Mouse (Mus musculus) MEL (cell line): ENCODE results near the gene Rnase9. TPM values are rescaled to one million over a fixed set of nuclear protein-coding genes. Genes with fewer than 3 reads are reported as not detected.

Experiments used
- DNase-seq: peaks from one replicate; pipeline ENCODE4 v3.0.0; 2011; ENCODE audit warnings: low read depth, low spot score
- H3K27ac ChIP-seq: 2 replicates; pipeline ENCODE4 v1.5.1; 2012; ENCODE audit warnings: low read depth, mild to moderate bottlenecking, control low read depth, low read length, moderate library complexity; ENCODE audit not compliant: control insufficient read depth
- H3K27me3 ChIP-seq, 2 experiments: fragments of 150-350 bp in 1 of 2; sonication (generic) in 1 of 2; 2 replicates each; pipeline ENCODE4 v1.6.1; 2012; ENCODE audit warnings: low read length in 2 of 2, mild to moderate bottlenecking in 2 of 2, improper control_type of control experiment in 1 of 2, moderate library complexity in 1 of 2; ENCODE audit not compliant: insufficient read depth in 2 of 2, control insufficient read depth in 1 of 2
- H3K36me3 ChIP-seq, 2 experiments: 2 replicates each; pipeline ENCODE4 v1.6.1; 2012 to 2014; ENCODE audit warnings: low read length in 2 of 2, improper control_type of control experiment in 1 of 2, inconsistent platforms in 1 of 2, mild to moderate bottlenecking in 1 of 2; ENCODE audit not compliant: insufficient read depth in 2 of 2, control insufficient read depth in 1 of 2
- H3K4me1 ChIP-seq, 2 experiments: fragments of 150-350 bp in 1 of 2; sonication (generic) in 1 of 2; 2 replicates each; pipeline ENCODE4 v1.6.1; 2012; ENCODE audit warnings: low read length in 2 of 2, improper control_type of control experiment in 1 of 2, mild to moderate bottlenecking in 1 of 2; ENCODE audit not compliant: insufficient read depth in 2 of 2, control insufficient read depth in 1 of 2
- H3K4me3 ChIP-seq, 2 experiments: fragments of 150-350 bp in 1 of 2; sonication (generic) in 1 of 2; 2 replicates each; pipeline ENCODE4 v1.5.1; 2012; ENCODE audit warnings: low read depth in 2 of 2, low read length in 2 of 2, mild to moderate bottlenecking in 2 of 2, moderate library complexity in 2 of 2, control low read depth in 1 of 2, improper control_type of control experiment in 1 of 2; ENCODE audit not compliant: control insufficient read depth in 1 of 2, insufficient read depth in 1 of 2
- H3K79me2 ChIP-seq: 2 replicates; pipeline ENCODE4 v1.6.1; 2012; ENCODE audit warnings: mild to moderate bottlenecking, low read length, moderate library complexity; ENCODE audit not compliant: control insufficient read depth, poor library complexity, insufficient read depth
- H3K9ac ChIP-seq: 2 replicates; pipeline ENCODE4 v1.6.1; 2012; ENCODE audit warnings: low read depth, mild to moderate bottlenecking, control low read depth, low read length, moderate library complexity; ENCODE audit not compliant: control insufficient read depth, poor library complexity, severe bottlenecking
- H3K9me3 ChIP-seq: fragments of 150-350 bp; sonication (generic); replicated peaks from 2 replicates; pipeline ENCODE4 v1.6.1; 2012; ENCODE audit warnings: mild to moderate bottlenecking, low read length, improper control_type of control experiment, moderate library complexity; ENCODE audit not compliant: insufficient read depth
- BHLHE40 ChIP-seq: IDR thresholded peaks from 2 replicates; pipeline ENCODE4 v1.6.1; 2012; ENCODE audit warnings: low read depth, mild to moderate bottlenecking, inconsistent platforms, low read length, improper control_type of control experiment, borderline replicate concordance
- CHD2 ChIP-seq: IDR thresholded peaks from 2 replicates; pipeline ENCODE4 v1.6.1; 2011; ENCODE audit warnings: low read length, improper control_type of control experiment
- ELF1 ChIP-seq: IDR thresholded peaks from 2 replicates; pipeline ENCODE4 v1.6.1; 2014; ENCODE audit warnings: low read depth, mild to moderate bottlenecking, inconsistent platforms, low read length, improper control_type of control experiment, moderate library complexity
- EP300 ChIP-seq, 2 experiments: IDR thresholded peaks; 2 replicates each; pipeline ENCODE4 v1.6.1; 2011; ENCODE audit warnings: improper control_type of control experiment in 2 of 2, low read length in 2 of 2, low read depth in 1 of 2, mild to moderate bottlenecking in 1 of 2
- GATA1 ChIP-seq: IDR thresholded peaks from 2 replicates; pipeline ENCODE4 v1.6.1; 2011; ENCODE audit warnings: low read depth, low read length, improper control_type of control experiment
- HCFC1 ChIP-seq: IDR thresholded peaks from 2 replicates; pipeline ENCODE4 v1.6.1; 2012; ENCODE audit warnings: low read depth, mild to moderate bottlenecking, inconsistent platforms, low read length, improper control_type of control experiment, moderate library complexity
- JUND ChIP-seq: IDR thresholded peaks from 2 replicates; pipeline ENCODE4 v1.6.1; 2011; ENCODE audit warnings: low read depth, mild to moderate bottlenecking, improper control_type of control experiment, low read length
- MAX ChIP-seq: IDR thresholded peaks from 2 replicates; pipeline ENCODE4 v1.6.1; 2011; ENCODE audit warnings: low read length, improper control_type of control experiment
- MAZ ChIP-seq: IDR thresholded peaks from 2 replicates; pipeline ENCODE4 v1.6.1; 2012; ENCODE audit warnings: low read depth, mild to moderate bottlenecking, inconsistent platforms, low read length, improper control_type of control experiment
- MYC ChIP-seq: IDR thresholded peaks from 2 replicates; pipeline ENCODE4 v1.6.1; 2011; ENCODE audit warnings: low read depth, mild to moderate bottlenecking, low read length, improper control_type of control experiment, moderate library complexity
- NELFE ChIP-seq: IDR thresholded peaks from 2 replicates; pipeline ENCODE4 v1.6.1; 2011; ENCODE audit warnings: low read depth, low read length, improper control_type of control experiment
- NRF1 ChIP-seq: IDR thresholded peaks from 2 replicates; pipeline ENCODE4 v1.6.1; 2014; ENCODE audit warnings: low read depth, mild to moderate bottlenecking, inconsistent platforms, low read length, improper control_type of control experiment, moderate library complexity; ENCODE audit not compliant: poor library complexity, insufficient read depth, severe bottlenecking
- POLR2A ChIP-seq, 2 experiments: IDR thresholded peaks; 2 replicates each; pipeline ENCODE4 v1.6.1; 2011 to 2012; ENCODE audit warnings: low read length in 2 of 2, mild to moderate bottlenecking in 2 of 2, control low read depth in 1 of 2, improper control_type of control experiment in 1 of 2, low read depth in 1 of 2, moderate library complexity in 1 of 2; ENCODE audit not compliant: control insufficient read depth in 1 of 2, insufficient read depth in 1 of 2, poor library complexity in 1 of 2
- POLR2AphosphoS2 ChIP-seq: IDR thresholded peaks from 2 replicates; pipeline ENCODE4 v1.6.1; 2011; ENCODE audit warnings: low read length, improper control_type of control experiment
- RAD21 ChIP-seq: IDR thresholded peaks from 2 replicates; pipeline ENCODE4 v1.6.1; 2011; ENCODE audit warnings: mild to moderate bottlenecking, low read depth, low read length, improper control_type of control experiment
- RCOR1 ChIP-seq: IDR thresholded peaks from 2 replicates; pipeline ENCODE4 v1.6.1; 2012; ENCODE audit warnings: low read depth, mild to moderate bottlenecking, inconsistent platforms, low read length, improper control_type of control experiment
- SMC3 ChIP-seq: IDR thresholded peaks from 2 replicates; pipeline ENCODE4 v1.6.1; 2011; ENCODE audit warnings: low read depth, low read length, improper control_type of control experiment
- UBTF ChIP-seq: IDR thresholded peaks from 2 replicates; pipeline ENCODE4 v1.6.1; 2012; ENCODE audit warnings: low read depth, mild to moderate bottlenecking, inconsistent platforms, low read length, improper control_type of control experiment, moderate library complexity, borderline replicate concordance; ENCODE audit not compliant: insufficient read depth
- ZKSCAN1 ChIP-seq: IDR thresholded peaks from 2 replicates; pipeline ENCODE4 v1.6.1; 2012; ENCODE audit warnings: low read depth, mild to moderate bottlenecking, inconsistent platforms, low read length, improper control_type of control experiment, moderate library complexity
- polyA plus RNA-seq, 2 experiments: library from polyadenylated mRNA; stranded (reverse) in 1 of 2; unstranded in 1 of 2; fragments of >175 nt in 1 of 2; fragments of >200 nt in 1 of 2; gene quantifications; 2 replicates each; pipeline versions ENCODE4 v1.2.1 to v1.2.4; 2012; ENCODE audit warnings: low replicate concordance in 2 of 2, low read depth in 1 of 2; ENCODE audit not compliant: insufficient read length in 2 of 2, insufficient read depth in 1 of 2, missing spikeins in 1 of 2
- total RNA-seq: library from RNA; depleted of rRNA; stranded (reverse); fragments of 300-350 nt; gene quantifications from 2 replicates; pipeline ENCODE4 v1.2.3, GENCODE M21; 2012

Gene Rnase9
- total and polyA plus RNA-seq, 3 experiments = not detected

DNA sequence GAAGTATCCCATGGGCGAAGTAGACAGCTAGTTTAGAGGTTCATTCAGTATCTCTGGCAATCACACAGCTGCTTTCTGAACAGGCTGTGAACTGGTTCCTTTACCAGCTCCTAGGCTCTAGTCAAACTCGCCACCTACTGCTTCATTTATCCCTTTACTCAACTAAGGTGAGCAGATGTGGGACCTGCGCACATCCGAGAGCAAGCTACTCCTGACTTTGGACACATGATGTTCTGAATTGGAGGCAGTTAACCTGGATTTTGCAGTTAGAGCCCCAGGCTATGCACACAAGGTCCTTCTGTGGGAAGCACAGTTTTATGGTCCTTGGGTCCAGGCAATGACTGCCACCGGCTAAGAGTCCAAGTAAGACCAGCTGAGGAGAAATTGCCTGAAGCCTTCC, 19.1 kb upstream of the Rnase9 start:
- no peak for TF ChIP-seq JUND
- no peak for TF ChIP-seq NRF1
- TF ChIP-seq UBTF = no peak
- no peak for TF ChIP-seq ELF1
- TF ChIP-seq HCFC1 = no peak
- no peak for TF ChIP-seq POLR2AphosphoS2
- no peak for TF ChIP-seq RAD21
- no peak for TF ChIP-seq POLR2A (IDR thresholded peaks at IDR 0.05; ENCODE audit: control insufficient read depth in 1 of 2, insufficient read depth in 1 of 2, low read depth in 1 of 2, low read length in 2 of 2, poor library complexity in 1 of 2)
- no peak for TF ChIP-seq RCOR1
- no peak for TF ChIP-seq MAZ
- TF ChIP-seq GATA1 = no peak
- no peak for TF ChIP-seq MAX
- no peak for TF ChIP-seq BHLHE40
- TF ChIP-seq NELFE = no peak
- no peak for TF ChIP-seq ZKSCAN1
- no peak for TF ChIP-seq MYC
- TF ChIP-seq CHD2 = no peak
- TF ChIP-seq EP300 (IDR thresholded peaks at IDR 0.05; ENCODE audit: low read depth in 1 of 2, low read length in 2 of 2) = no peak
- Histone ChIP-seq H3K4me1 (peaks cover 0 to 6% of the 10 kb centered on the region in 2 experiments; a peak in 2 of 4 replicates), H3K79me2 (no peaks in the 10 kb centered on the region), H3K9ac (no peak overlapping the region), H3K27me3 (no peaks in the 10 kb centered on the region), H3K4me3 (no peak overlapping the region), H3K36me3 (no peaks in the 10 kb centered on the region; a peak in 1 of 4 replicates), H3K9me3 (no peaks in the 10 kb centered on the region), H3K27ac (no peak overlapping the region)
- DNase-seq = no peak

DNA sequence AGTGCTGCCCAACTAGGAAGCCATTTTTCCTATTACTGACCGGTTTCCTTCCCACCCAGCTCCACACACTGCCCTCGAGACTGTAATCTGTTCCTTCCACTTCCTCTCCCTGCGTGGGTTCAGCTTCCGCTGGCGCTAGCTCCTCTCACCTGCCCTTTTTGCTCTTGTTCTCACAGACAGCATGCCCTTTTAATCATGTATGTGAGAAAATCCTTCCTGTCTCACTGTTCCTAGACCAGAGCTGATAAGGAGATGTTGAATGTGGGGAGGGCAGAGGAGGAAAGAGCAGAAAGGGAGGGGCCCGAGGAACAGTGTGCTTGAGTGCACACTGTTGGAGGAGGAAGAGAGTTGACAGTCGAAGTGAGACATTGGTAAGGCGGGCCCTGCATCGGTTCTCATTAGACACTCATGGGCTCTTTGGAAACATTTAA, 15.7 kb upstream of the Rnase9 start, which contains the start of gene Rnase12:
TSS of gene Rnase12 (minus strand) at position 261 of the 431 bp plus-strand sequence.
- H3K9me3 ChIP-seq = no peaks in the 10 kb centered on the region
- no peak for TF ChIP-seq JUND
- TF ChIP-seq SMC3 = no peak
- TF ChIP-seq NELFE = no peak
- H3K79me2 ChIP-seq = no peaks in the 10 kb centered on the region
- H3K27me3 ChIP-seq = peaks cover 0 to 6% of the 10 kb centered on the region in 2 experiments; a peak in 3 of 4 replicates
- DNase-seq = peak; percentile 18
- H3K36me3 ChIP-seq = no peaks in the 10 kb centered on the region; a peak in 1 of 4 replicates
- H3K4me1 ChIP-seq = peaks cover 0 to 6% of the 10 kb centered on the region in 2 experiments; a peak in 2 of 4 replicates
- H3K4me3 ChIP-seq = no peak within 1 kb of the TSS
- no peak within 1 kb of the TSS for H3K9ac ChIP-seq
- H3K27ac ChIP-seq = no peak within 1 kb of the TSS
